Mouse (Mus musculus): ENCODE results near the gene Laptm4a.

DNA sequence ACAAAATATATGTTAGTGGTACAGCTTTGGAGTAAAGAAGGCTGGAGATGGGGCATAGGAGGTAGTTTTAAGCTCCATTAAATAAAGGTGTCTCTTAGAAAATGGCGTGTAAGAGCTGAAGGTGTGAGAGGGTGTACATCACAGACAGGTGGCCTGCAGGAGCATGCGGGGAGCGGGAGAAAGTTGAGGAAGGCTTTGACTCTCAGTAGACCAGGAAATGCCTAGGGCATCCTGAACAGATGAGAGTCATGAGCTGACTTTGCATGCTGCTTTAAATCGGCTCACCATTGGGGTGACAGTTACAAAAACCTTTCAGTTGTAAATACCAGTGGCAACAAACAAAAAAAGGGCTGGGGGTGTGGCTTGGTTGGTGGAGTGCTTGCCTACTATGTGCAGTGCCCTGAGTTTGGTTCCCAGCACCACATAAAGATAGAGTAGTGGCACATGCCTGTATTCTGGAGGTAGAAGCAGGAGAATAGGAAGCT lies 19.7 kb downstream of the Laptm4a start:
- TF ChIP-seq CTCF (IDR thresholded peaks at IDR 0.05; ENCODE audit: control insufficient read depth, insufficient read depth, insufficient read length) (no peak), MYOD1 (IDR thresholded peaks at IDR 0.05; ENCODE audit: control insufficient read depth, insufficient read length, low read depth) (no peak), MAX (IDR thresholded peaks at IDR 0.05) (no peak), CEBPB (IDR thresholded peaks at IDR 0.05; ENCODE audit: low read depth) (no peak), USF1 (IDR thresholded peaks at IDR 0.05; ENCODE audit: low read depth) (no peak), FOSL1 (IDR thresholded peaks at IDR 0.05; ENCODE audit: insufficient read depth, low read length, poor library complexity, severe bottlenecking) (no peak), MYOG (IDR thresholded peaks at IDR 0.05; ENCODE audit: control insufficient read depth, extremely low read depth, insufficient read length) (no peak)

Data from C2C12 (cell line).